Mouse (Mus musculus) spleen, adult 2 months (tissue): Measurements from ENCODE around the gene Sh3rf1.

Experiments used
- CTCF ChIP-seq: fragments of 200-500 bp; IDR thresholded peaks from 2 replicates; pipeline ENCODE4 v1.5.1; 2011; ENCODE audit warnings: mild to moderate bottlenecking, inconsistent platforms; ENCODE audit not compliant: insufficient read depth, insufficient read length, insufficient replicate concordance; ENCODE audit errors: extremely low read depth
- POLR2A ChIP-seq: fragments of 200-500 bp; IDR thresholded peaks from 2 replicates; pipeline ENCODE4 v1.6.1; 2011; ENCODE audit warnings: low read depth, low read length, inconsistent platforms

DNA sequence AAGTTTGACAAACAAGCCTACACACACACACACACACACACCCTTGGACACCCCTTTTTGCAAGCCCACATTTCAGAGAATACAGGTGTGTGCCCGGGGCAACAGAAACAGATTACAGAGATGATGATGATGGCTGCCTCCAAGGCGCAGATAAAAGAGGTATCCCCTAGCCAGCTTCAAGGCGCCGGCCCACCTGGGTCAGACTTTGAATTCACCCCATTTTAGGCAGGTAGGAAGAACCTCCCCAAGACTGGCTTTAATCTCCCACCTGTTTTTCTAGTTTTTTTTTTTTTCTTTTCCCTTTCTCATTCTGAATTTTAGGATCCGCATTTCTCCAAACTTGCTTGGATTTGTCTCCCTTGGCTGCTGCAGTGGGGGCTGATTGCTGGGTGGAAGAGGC is 389 bp upstream of the Sh3rf1 start:
- no peak for TF ChIP-seq CTCF
- TF ChIP-seq POLR2A, result no peak
